Mouse (Mus musculus) brain, embryonic 14.5 days (tissue): ENCODE measurements at regions not wholly inside any gene's neighbourhood (a gene's known extent, or its start where the extent isn't known, plus 50 kb on each side); places are given as distances from the start of the nearest gene placed in this dataset.

Experiments used
- CTCF ChIP-seq: fragments of 200-500 bp; IDR thresholded peaks from 2 replicates; pipeline ENCODE4 v1.5.1; 2012; ENCODE audit warnings: inconsistent platforms, mild to moderate bottlenecking, moderate library complexity, borderline replicate concordance; ENCODE audit not compliant: insufficient read depth, insufficient read length; ENCODE audit errors: extremely low read depth
- POLR2A ChIP-seq: fragments of 200-500 bp; IDR thresholded peaks from 2 replicates; pipeline ENCODE4 v1.6.1; 2012; ENCODE audit warnings: mild to moderate bottlenecking, inconsistent platforms, borderline replicate concordance; ENCODE audit not compliant: poor library complexity, insufficient read depth, insufficient read length, severe bottlenecking; ENCODE audit errors: extremely low read depth

- TF ChIP-seq CTCF, result no peak
- TF ChIP-seq POLR2A, result no peak
Observed at GRCm38 (mm10) chr6:135578728-135579127, 216.4 kb downstream of the Emp1 start.
